Mouse (Mus musculus): ENCODE measurements around the gene 2610001J05Rik.
"Not testable (repeated sequence)": the region's sequence is repeated elsewhere in the genome, so short reads cannot be mapped to it uniquely, and the experiment has no call there.

2610001J05Rik gene

GRCm38 (mm10) chr6:13870919-13871624 lies at the start of gene 2610001J05Rik:
Gene 2610001J05Rik, minus strand, starts transcription at chr6:13871518.
- peak; percentile 96 for DNase-seq (ENCODE audit: low read depth)

GRCm38 (mm10) chr6:13909762-13910537 lies 38.6 kb upstream of the 2610001J05Rik start:
- peak; percentile 9 for DNase-seq (ENCODE audit: low read depth)

GRCm38 (mm10) chr6:13902941-13903627 lies 31.8 kb upstream of the 2610001J05Rik start:
- DNase-seq (ENCODE audit: low read depth), result no peak

GRCm38 (mm10) chr6:13884877-13885592 lies 13.7 kb upstream of the 2610001J05Rik start:
- no peak for DNase-seq (ENCODE audit: low read depth)

- no peak for DNase-seq (ENCODE audit: low read depth)
Measured at GRCm38 (mm10) chr6:13882919-13883318, 11.6 kb upstream of the 2610001J05Rik start.

GRCm38 (mm10) chr6:13873959-13874358 lies 2.6 kb upstream of the 2610001J05Rik start:
- DNase-seq (ENCODE audit: low read depth), result no peak

GRCm38 (mm10) chr6:13872076-13872475 lies 758 bp upstream of the 2610001J05Rik start:
- peak; percentile 14 for DNase-seq (ENCODE audit: low read depth)

- no peak for DNase-seq (ENCODE audit: low read depth)
Measured at GRCm38 (mm10) chr6:13871625-13871958, 274 bp upstream of the 2610001J05Rik start.

- DNase-seq (ENCODE audit: low read depth), result peak; percentile 48
Measured at GRCm38 (mm10) chr6:13870289-13870741, 1.0 kb downstream of the 2610001J05Rik start.

- peak; percentile 9 for DNase-seq (ENCODE audit: low read depth)
Measured at GRCm38 (mm10) chr6:13860596-13860995, 10.7 kb downstream of the 2610001J05Rik start.

- peak; percentile 46 for DNase-seq (ENCODE audit: low read depth)
Measured at GRCm38 (mm10) chr6:13859877-13860585, 11.3 kb downstream of the 2610001J05Rik start.

GRCm38 (mm10) chr6:13854230-13854629 lies 17.1 kb downstream of the 2610001J05Rik start:
- no peak for DNase-seq (ENCODE audit: low read depth)

GRCm38 (mm10) chr6:13853244-13853643 lies 18.1 kb downstream of the 2610001J05Rik start:
- DNase-seq (ENCODE audit: low read depth), result no peak

GRCm38 (mm10) chr6:13846031-13846430 lies 25.3 kb downstream of the 2610001J05Rik start:
- not testable (repeated sequence) for DNase-seq (ENCODE audit: low read depth)

- DNase-seq (ENCODE audit: low read depth), result peak; percentile 72
Measured at GRCm38 (mm10) chr6:13839345-13840054, 31.8 kb downstream of the 2610001J05Rik start, which contains the start of gene Gpr85. Gene Gpr85, minus strand, starts transcription at chr6:13839942.

GRCm38 (mm10) chr6:13838677-13839344 lies 32.5 kb downstream of the 2610001J05Rik start:
- peak; percentile 91 for DNase-seq (ENCODE audit: low read depth)

- DNase-seq (ENCODE audit: low read depth), result peak; percentile 79
Measured at GRCm38 (mm10) chr6:13837916-13838676, 33.2 kb downstream of the 2610001J05Rik start.

- DNase-seq (ENCODE audit: low read depth), result no peak
Measured at GRCm38 (mm10) chr6:13836967-13837570, 34.2 kb downstream of the 2610001J05Rik start.
